Mouse (Mus musculus): Measurements from ENCODE around the gene Elmo1.

Gene Elmo1

GRCm38 (mm10) chr13:20157059-20157458 lies 66.7 kb downstream of the Elmo1 start:
- in situ Hi-C loops (cut with MseI, MboI) = no loop called here

DNA sequence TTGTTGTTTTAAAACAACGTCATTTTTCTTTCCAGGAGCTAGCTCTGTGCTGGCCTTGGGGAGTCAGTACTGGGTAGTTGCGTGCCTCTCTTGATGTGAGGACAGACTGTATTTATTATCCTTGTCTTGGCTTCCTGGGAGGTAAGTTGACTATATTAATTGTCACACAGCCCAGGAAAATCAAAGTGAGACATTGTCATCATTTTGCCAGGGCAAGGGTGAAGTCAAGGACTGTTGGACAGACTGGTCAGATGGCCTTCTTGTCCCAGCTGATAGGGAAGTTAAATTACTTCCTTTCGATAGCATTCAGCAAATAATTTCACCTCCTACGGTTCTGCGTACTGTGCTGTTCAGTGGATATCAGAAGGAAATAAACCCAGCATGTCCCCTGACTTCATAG lies 67.1 kb downstream of the Elmo1 start:
- in situ Hi-C loops (cut with MseI, MboI) = no loop called here

DNA sequence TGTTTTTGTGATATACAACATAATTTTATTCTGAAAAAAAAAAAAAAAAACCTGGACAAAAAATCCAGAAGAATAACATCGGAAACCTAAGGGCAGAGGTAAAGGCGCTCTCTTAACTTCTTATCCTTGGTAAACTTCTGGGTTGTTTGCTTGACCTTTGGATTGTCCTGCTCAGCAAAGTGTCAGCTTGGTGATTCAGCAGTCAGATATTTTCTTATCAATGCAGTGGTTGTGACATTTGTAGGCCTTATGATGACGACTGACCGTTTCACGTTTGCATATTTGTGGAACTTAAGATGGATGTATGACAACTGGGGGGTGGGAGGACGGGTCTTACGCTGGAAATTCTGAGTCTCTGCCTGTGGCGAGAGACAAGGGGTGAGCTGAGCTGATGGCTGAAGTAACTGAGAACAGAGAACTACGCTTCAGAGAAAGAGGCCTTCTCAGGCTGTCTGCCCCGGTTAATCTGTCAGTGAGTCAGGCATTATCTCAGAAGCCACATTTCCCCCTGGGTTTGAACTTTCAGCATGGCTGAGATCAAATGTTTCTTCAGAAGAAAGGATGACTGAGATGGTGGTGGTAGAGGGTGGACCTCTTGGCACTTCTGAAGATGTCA lies 73.1 kb downstream of the Elmo1 start:
- in situ Hi-C loops (cut with MseI, MboI) = no loop called here

DNA sequence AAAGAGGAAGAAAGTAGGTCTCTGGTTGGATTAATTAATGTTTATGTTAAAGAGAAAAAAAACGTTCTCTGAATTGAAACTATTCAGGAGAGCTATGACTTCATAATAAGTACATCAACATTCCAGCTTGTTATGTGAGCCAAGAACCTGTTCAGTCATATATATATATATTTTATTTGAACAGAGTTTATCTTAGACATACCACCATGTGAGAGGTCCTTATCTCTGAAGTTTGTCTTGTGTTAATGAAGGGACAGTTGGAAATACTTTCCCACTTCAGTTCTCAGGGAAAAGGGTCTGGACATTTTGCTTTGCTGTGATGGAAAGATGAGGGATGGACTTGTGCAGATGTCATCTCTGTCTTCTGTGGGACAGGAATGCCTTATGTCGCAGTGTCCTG lies 74.4 kb downstream of the Elmo1 start:
- in situ Hi-C loops (cut with MseI, MboI) = no loop called here

- in situ Hi-C loops (cut with MseI, MboI) = no loop called here
These were observed 83.7 kb downstream of the Elmo1 start for GRCm38 (mm10) chr13:20173987-20174654.

DNA sequence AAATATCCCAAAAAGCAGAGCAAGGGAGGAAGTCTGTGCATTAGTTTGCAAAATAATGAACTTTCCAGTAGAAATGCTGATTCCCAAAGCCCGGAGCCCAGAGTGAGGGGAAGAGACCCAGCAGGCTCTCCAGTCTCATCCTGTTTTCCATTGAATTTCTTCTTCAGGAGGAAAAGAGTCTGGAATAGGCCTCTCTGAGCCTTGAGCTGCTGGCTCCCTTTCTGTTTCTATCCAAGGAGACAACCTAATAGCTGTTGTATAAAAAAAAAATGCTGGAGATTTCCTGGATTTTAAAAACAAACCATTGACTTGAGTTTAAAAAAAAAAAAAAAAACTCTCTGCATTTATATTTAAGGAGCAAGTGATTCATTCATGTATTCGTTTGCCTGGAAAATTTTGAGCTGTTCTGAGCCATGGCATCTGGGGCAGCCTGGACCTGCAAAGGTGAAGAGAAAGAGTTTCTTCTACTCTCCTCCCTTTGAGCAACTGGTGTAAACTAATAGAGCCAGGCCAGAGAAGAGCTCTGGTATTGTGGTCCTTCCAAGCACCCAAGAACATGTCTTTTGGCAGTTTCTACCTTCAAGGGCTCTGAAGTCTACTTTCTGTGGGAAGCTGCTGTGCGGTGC lies 84.4 kb downstream of the Elmo1 start:
- in situ Hi-C loops (cut with MseI, MboI) = no loop called here

- in situ Hi-C loops (cut with MseI, MboI) = no loop called here
These were observed 90.3 kb downstream of the Elmo1 start for GRCm38 (mm10) chr13:20180738-20181137.

DNA sequence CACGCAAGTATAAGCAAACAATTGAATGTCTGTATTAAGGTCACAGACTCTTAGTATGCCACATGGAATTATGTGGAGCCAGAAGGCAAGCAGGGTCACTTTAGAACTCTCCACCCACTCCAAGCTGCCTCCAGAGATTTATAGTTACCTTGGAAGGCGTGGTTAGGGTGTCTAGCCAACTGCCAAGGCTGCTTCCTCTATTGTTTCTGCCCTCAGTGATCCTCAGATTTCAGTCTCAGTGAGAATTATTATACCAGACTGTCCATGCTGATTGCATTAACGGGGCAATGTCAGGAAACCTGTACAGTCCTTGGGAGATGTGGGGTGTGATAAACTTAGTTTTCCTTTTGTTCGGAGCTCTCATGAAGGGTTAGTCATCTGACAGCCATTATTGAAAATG lies 90.9 kb downstream of the Elmo1 start:
- in situ Hi-C loops (cut with MseI, MboI) = no loop called here

DNA sequence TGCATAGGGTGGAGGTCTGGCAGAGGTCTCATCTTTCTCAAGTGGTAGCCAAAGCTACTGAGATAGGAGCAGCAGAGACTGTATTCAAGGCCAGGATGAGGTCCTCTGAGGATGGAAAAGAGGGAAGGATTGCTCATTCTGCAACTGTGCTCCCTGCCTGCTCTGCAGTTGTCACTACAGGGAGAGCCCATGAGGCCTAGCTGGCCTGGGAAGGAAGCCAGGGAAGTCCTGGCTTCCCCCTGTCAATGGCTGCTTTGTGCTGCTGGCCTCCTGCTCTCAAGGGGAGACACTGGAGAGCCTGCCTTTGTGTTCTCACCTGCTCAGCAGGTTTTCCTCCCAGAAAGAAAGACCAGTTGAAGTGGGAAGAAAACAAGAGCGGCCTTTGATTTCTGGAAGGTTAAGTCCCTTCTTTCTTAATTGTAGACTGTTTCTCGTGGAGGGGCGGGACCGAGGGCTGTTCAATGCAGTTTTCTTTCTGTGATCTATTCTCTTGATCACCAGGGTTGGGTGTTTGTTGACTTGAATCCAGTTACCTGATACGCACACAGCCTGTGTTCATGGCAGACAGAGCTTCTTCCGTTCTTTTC lies 91.9 kb downstream of the Elmo1 start:
- in situ Hi-C loops (cut with MseI, MboI) = no loop called here

DNA sequence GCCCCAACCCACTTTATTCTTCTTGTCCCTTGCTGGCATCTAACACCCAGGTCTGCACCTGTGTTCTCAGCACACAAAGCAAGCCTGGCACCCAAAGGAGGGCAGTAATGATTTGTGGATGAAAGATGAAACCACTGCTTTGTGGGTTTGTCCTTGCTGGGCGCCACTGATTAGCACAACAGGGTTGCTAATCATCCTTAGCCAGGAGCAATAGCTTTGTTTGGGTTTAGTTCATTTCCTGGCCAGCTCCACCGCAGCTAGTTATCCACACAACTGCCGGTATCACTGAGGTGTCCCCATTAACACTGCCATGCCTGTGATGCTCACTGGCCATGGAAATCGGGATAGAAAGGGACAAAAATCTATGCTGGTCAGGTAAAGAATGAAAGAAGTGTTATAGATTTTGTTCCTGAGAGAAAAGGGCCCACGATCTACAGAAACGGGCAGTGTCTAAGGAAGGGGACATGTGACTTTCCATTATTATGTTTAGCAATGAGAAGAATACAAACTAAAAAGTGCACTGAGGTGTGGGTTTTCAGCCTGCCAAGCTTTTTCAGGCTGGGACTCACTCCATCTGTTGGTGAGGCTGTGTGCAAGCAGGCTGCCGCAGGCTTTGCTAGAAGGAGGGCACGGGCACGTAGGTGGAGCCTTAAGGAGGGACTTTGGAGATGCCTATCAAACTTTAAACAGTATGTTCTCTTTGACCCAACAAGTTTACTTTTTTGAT lies 93.3 kb downstream of the Elmo1 start:
- in situ Hi-C loops (cut with MseI, MboI) = no loop called here

DNA sequence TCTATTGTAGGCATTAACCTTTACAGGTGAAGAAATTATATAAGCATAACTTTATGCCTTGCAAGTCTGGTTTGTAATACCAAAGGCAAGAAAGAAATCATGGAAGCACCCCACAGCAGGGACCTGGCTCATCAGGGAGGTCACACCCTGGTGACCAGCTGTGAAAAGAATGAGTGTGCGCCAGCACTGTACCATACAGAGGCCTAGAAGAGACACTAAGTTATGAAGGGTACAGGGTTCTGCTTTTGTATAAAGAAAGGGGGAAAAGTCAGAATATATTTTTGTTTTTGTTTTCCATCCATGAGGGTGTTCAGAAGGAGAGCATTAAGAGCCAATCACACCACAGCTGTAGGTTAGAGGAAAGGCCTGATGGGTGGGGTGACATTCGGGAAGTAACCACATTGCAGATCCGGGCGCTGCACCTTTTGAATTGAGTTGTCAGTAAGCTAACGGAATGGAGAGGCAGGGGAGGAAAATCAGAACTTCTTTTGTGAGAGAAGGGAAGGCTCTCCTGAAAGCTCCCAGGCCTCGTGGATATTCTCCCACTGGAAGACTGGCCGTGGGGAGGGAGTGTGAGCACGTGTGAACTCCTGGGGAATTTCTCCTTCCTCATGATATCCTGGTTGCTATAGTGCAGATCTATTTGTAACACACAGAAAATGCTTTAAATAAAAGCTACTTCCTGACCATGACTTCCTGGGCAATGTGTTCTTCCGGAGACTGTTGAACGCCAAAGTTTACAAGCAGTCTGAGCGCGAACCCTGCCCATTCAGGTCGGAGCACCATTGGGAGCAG lies 94.0 kb downstream of the Elmo1 start:
- in situ Hi-C loops (cut with MseI, MboI) = no loop called here

DNA sequence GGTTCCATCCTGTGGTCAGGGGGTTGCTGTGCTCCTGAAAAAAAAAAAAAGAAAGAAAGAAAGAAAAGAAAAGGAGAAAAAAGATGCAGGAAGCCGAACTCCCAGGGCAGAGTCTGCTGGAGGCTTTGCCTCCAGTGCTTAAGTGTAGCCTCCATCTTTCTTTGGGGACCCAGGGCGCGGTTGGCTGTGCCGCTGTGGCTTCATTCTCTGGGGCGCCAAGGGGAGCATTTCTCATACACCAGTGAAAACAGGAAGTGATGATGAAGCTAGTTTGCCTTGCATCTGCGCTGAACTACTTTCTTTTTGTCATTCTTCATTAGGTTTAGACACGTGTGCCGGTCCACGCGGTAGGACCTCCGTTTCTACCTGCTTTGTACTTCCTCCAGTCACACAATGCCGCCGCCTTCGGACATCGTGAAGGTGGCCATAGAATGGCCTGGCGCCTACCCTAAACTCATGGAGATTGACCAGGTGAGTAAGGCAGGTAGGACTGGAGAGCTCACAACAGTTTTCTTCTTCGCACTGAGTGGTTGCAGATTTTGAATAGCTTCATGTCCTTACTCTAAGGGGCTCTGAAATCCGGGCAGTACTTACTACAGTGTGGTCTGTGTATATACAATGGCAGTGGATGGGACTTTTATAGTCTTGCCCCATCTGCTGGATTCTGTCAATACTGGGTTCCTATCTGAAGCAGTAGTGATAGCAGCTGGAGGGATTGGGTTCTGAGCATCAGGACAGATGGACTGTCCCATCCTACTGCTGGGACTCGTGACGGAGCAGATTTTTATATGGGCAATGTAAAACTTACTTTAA lies 94.8 kb downstream of the Elmo1 start:
- in situ Hi-C loops (cut with MseI, MboI) = no loop called here

- in situ Hi-C loops (cut with MseI, MboI) = no loop called here
These were observed 95.4 kb downstream of the Elmo1 start for GRCm38 (mm10) chr13:20185847-20186213.

- in situ Hi-C loops (cut with MseI, MboI) = no loop called here
These were observed 97.3 kb downstream of the Elmo1 start for GRCm38 (mm10) chr13:20187647-20188046.

DNA sequence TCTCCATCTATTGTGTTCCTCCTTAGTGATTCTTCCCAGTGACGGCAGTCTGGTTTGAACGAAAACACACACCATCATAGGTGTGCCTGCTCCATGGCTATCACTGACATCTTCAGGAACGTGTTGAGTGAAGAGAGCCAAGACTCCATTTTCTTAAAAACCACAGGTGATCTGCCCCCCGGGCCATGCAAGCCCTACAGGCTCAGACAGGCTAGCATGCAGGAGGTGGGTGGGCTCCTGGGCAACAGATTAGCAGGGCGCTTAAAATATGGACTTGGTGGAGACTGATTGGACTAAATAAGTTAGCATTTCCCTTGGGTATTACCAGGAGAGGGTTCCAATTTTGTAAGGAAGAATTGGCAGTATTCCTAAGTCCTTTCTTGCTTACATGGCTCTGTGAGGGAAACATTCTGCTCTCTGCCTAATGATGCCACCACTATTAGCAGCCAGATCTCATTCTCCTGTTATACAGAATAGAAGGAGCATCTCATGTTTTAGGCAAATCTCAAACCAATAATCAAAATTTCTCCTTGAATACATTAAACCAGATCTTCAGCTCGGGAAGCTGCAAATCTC lies 101.7 kb downstream of the Elmo1 start:
- in situ Hi-C loops (cut with MseI, MboI) = no loop called here

DNA sequence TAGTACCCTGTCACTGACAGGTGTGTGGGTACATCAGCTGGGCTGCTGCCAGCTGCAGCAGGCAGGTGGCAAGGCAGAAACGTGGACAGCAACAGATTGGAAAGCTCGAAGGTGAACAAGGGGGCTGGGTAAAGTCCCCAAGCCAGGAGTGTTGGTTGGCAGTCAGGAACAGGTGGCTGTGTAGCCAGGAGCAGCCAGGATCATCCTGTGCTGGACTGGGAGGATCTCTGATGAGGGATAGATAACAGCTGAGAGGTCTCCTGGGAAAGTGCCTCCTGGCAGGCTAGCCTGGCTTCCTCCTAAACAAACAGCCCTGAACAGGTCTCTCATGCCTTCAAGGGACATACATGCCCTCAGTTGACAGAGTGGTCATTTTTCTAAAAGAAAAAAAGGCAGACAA lies 110.2 kb downstream of the Elmo1 start:
- in situ Hi-C loops (cut with MseI, MboI) = no loop called here

DNA sequence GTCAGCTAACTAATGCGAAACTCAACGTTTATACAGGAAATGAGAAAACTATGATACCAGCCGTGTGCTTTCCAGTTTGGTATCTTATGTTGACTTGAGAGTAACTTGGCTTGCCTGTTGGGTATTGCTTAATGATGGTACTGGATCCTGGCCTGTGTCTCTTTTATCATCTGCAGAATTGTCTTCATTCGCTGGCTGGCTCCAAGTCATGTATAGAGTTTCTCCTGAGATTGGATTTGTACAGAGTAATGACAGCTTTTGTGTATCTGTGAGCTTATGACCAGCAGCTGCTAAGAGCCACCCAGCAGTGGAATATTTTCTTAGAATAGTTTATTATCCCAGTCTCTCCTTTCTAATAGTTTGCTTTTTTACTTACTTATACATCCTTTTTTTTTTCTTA lies 112.2 kb downstream of the Elmo1 start:
- in situ Hi-C loops (cut with MseI, MboI) = no loop called here

- in situ Hi-C loops (cut with MseI, MboI) = no loop called here
These were observed 113.8 kb downstream of the Elmo1 start for GRCm38 (mm10) chr13:20204165-20204564.

DNA sequence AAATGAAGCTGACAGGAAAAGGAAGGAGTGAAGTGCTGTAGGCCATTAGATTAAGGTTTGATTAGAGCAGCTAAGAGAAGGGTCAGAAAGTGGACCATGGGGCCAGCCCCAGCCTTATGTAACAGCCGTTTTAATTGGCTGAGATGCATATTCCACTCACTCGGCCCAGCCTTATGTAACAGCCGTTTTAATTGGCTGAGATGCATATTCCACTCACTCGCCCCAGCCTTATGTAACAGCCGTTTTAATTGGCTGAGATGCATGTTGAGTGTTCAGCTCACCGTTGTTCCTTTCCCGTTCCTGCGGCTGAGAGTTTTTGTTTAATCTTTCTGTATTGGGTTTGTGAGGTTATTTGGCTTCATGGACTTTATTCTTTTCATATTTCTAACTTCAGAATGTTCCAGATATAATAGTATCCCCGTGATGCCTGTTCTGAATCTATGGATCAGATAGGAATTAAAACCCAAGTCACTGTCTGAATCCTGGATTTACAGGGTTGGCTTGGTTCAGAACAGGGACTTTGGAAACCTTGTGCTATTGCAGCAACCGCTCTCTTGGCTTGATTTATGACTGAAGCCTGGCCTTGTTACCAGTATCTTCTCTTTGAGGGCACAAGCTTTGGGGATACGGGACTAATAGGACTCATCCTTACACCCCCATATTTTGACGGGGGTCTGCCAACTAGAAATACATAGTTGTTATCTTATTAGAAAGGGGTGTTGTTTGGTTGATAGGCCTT lies 114.8 kb downstream of the Elmo1 start:
- in situ Hi-C loops (cut with MseI, MboI) = no loop called here

GRCm38 (mm10) chr13:20205746-20206145 lies 115.3 kb downstream of the Elmo1 start:
- in situ Hi-C loops (cut with MseI, MboI) = no loop called here
